Mouse (Mus musculus): ENCODE results near the gene Mfap3. TPM values are rescaled to one million over a fixed set of nuclear protein-coding genes. Genes with fewer than 3 reads are reported as not detected.
A peak's percentile ranks its signal among the peaks of the same experiment; 100 is the strongest.
"Not testable (repeated sequence)": the region's sequence is repeated elsewhere in the genome, so short reads cannot be mapped to it uniquely, and the experiment has no call there.

Mfap3 gene
- polyA plus RNA-seq, 1 experiment from 2014 or later = 63.8 TPM

DNA sequence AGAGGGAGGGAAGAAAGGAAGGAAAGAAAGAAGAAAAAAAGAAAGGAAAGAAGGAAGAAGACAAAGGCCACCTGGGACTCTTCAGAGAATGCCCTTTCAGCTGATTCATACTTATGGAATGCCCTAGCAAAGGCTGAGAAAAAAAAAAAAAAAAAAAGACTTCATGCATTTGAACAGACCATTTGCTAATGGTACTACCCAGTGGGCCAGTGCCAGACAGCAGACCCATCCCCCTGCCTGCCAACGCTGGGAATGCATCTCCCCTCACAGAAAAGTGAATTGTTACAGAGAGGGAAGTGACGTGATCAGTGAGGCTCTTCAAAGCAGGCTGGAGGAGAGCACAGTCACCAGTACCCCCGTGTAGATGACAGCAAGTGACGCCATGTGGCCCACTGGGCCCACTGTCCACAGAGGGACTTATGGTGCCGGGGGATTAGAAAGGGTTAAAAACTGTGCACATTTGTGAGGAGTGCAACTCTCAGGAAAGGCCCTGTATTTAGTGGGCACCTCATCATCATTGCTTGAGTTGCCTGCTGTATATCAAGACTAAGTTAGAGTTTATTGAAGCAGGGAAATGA is 21.5 kb downstream of the Mfap3 start:
- no peak for ATAC-seq
- Histone ChIP-seq H3K4me3 (replicated peaks; ENCODE audit: low read length) (no peak overlapping the region), H3K27ac (ENCODE audit: low read length) (peak overlapping the region; percentile 67), H3K9me3 (ENCODE audit: control insufficient read depth, low read length) (no peaks in the 10 kb centered on the region), H3K36me3 (ENCODE audit: control insufficient read depth, insufficient read depth) (no peaks in the 10 kb centered on the region), H3K4me1 (replicated peaks; ENCODE audit: control insufficient read depth, insufficient read depth, low read length) (peaks cover 16% of the 10 kb centered on the region), H3K4me2 (ENCODE audit: low read length) (no peak overlapping the region), H3K9ac (replicated peaks; ENCODE audit: low read depth, low read length) (no peak overlapping the region), H3K27me3 (replicated peaks; ENCODE audit: control insufficient read depth, insufficient read depth, low read length) (no peaks in the 10 kb centered on the region)
- WGBS = 63% methylated on average over 5 of the region's 5 CpGs

DNA sequence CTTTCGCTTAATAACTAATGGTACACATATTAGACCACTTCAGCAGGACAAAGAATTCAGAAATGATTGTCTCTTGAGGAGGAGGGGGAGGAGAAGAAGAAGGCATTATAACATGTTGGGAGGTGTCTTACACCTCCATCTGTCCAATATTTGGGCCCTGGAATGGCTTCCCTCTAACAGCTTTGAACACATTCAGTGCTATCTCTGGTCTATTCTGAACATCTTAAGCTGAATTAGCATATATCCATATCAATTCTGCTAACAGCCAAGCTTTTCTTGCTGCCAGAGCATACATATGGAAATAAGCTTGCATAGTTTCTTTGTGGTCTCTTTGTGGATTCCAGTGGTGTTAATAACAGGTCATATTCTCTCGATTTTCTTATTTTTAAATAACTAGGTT is 22.2 kb downstream of the Mfap3 start:
- H3K9ac ChIP-seq (replicated peaks; ENCODE audit: low read depth, low read length) = no peak overlapping the region
- H3K27ac ChIP-seq (ENCODE audit: low read length) = peak overlapping the region; percentile 67
- H3K4me3 ChIP-seq (replicated peaks; ENCODE audit: low read length) = no peak overlapping the region
- no peaks in the 10 kb centered on the region for H3K27me3 ChIP-seq (replicated peaks; ENCODE audit: control insufficient read depth, insufficient read depth, low read length)
- WGBS = 63% methylated on average over 2 of the region's 2 CpGs
- H3K36me3 ChIP-seq (ENCODE audit: control insufficient read depth, insufficient read depth) = no peaks in the 10 kb centered on the region
- H3K4me1 ChIP-seq (replicated peaks; ENCODE audit: control insufficient read depth, insufficient read depth, low read length) = peaks cover 13% of the 10 kb centered on the region
- H3K4me2 ChIP-seq (ENCODE audit: low read length) = no peak overlapping the region
- peak; percentile 65; the same call in 1 of the 2 replicates for ATAC-seq
- H3K9me3 ChIP-seq (ENCODE audit: control insufficient read depth, low read length) = no peaks in the 10 kb centered on the region

DNA sequence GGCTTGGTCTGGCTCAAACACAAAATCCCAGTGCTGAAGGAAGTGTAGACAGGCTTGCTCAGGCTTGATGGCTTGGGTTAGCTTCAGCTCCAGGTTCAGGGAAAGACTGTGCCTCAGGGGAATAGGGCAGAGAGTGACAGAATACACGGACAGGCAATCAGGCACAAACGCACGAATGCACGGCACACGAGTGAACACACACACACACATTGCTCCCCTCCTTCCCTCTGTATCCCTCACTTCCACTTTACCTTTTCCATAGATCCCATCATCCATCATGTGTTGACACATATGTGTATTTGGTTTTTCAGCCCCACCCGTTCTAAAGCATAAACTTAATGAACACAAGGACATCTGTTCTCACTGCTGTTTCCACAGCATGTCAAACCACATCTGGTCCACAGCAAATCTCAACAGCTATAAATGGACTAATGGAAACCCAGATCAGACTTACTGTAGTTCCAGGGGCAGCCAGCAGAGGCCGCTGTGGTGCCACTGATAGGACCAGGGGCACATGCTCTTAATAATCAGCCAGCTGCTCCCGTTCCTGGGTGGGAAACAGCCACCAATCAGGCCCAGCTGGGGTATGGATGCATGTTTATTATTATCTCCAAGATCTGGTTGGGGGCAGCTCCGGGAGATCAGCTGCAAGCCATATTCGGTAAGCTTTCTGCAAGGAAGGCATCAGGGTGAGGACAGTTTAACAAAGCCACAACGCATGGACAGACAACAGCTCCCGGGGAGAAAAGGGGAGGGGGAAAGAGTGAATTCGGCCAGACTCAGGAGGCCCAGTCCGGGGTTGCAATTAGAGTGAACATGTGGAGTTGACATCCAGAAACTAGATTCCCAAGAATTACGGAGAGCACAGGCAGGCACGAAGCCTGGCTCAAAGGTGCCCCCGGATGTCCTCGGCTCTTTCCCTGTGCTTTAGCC is 30.4 kb downstream of the Mfap3 start:
- Histone ChIP-seq H3K9ac (replicated peaks; ENCODE audit: low read depth, low read length) (no peak overlapping the region), H3K9me3 (ENCODE audit: control insufficient read depth, low read length) (no peaks in the 10 kb centered on the region), H3K4me1 (replicated peaks; ENCODE audit: control insufficient read depth, insufficient read depth, low read length) (peaks cover 16% of the 10 kb centered on the region), H3K36me3 (ENCODE audit: control insufficient read depth, insufficient read depth) (no peaks in the 10 kb centered on the region), H3K4me2 (ENCODE audit: low read length) (peak overlapping the region; percentile 38), H3K4me3 (replicated peaks; ENCODE audit: low read length) (no peak overlapping the region), H3K27me3 (replicated peaks; ENCODE audit: control insufficient read depth, insufficient read depth, low read length) (no peaks in the 10 kb centered on the region; the same call in 1 of the 2 replicates), H3K27ac (ENCODE audit: low read length) (no peak overlapping the region)
- peak; percentile 77 for ATAC-seq
- WGBS = 24% methylated on average over 18 of the region's 18 CpGs

DNA sequence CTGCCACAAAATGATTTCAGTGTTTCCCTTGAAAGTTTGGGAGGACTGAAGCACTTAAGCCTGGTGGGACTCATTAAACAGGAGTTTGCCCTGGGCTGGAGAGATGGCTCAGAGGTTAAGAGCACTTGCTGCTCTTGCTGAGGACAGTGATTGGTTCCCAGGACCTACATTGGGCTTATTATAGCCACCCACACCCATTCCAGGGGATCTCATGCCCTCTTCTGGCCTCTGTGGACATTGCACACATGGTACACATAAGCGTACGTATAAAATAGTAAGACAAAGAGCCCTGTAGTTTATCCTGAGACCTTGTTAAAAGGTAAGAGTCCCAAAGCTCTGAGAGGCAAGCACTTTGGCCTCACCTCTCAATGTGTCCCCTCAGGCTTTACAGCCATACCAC is 31.8 kb downstream of the Mfap3 start:
- H3K4me3 ChIP-seq (replicated peaks; ENCODE audit: low read length) = no peak overlapping the region
- no peaks in the 10 kb centered on the region for H3K9me3 ChIP-seq (ENCODE audit: control insufficient read depth, low read length)
- H3K36me3 ChIP-seq (ENCODE audit: control insufficient read depth, insufficient read depth) = no peaks in the 10 kb centered on the region
- no peak for ATAC-seq
- H3K4me2 ChIP-seq (ENCODE audit: low read length) = no peak overlapping the region
- no peak overlapping the region for H3K9ac ChIP-seq (replicated peaks; ENCODE audit: low read depth, low read length)
- peaks cover 16% of the 10 kb centered on the region for H3K4me1 ChIP-seq (replicated peaks; ENCODE audit: control insufficient read depth, insufficient read depth, low read length)
- no peak overlapping the region for H3K27ac ChIP-seq (ENCODE audit: low read length)
- no peaks in the 10 kb centered on the region; the same call in 1 of the 2 replicates for H3K27me3 ChIP-seq (replicated peaks; ENCODE audit: control insufficient read depth, insufficient read depth, low read length)
- 97% methylated on average over 2 of the region's 2 CpGs for WGBS

DNA sequence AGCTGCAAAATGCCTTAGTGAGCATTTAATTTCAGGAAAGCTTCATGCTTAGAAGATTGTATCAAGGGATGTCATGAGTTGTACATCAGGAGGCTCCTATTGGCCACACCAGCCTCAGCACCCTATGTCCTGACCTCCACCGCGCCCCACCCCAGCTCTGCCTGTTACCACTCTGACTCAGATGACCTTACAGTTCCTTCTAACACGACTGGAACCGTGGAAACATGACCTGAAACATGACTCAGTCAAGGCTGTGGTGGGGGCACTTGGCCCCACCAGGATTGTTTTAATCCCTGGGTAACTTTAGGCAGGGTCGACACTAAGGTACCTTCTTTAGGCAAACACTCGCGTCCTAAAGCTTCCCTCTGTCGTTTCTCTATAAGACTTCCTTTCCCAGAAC is 32.6 kb downstream of the Mfap3 start:
- no peak overlapping the region for H3K4me2 ChIP-seq (ENCODE audit: low read length)
- WGBS = 91% methylated on average over 8 of the region's 8 CpGs

DNA sequence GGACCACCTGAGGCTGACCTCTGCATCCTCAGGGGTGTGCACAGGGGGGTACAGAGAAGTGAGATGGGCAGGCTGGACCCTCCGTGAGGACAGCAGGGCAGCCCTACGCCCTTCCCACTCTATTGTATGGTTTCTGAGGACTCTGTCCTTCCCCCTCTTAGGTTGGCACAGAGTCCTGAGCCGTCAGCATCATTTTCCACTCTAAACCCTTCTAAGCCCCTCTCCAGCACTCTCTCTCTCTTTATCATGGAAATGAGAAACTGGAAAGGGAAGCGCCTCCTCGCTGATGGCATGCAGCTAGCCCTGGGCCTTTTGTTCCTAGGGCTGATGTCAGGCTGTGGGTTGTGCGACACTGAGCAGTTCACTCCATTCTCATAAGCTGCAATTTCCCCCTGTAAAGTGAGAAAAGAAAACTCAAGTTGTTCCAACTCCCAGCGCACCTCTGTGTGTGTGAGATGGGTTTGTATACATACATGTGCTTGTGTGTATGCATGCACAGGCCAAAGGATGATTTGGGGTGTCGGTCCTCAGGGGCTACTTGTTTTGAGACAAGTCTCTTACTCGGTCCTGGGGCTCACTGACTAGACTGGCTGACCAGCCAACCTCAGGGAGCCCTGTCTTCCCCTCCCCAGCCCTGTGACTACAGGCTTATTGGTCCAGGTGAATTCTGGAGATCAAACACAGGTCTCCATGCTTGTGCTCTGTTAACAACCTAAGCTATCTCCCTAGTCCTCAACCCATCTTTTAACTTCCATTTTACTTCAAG is 34.7 kb downstream of the Mfap3 start:
- Histone ChIP-seq H3K4me2 (ENCODE audit: low read length) (no peak overlapping the region), H3K4me1 (replicated peaks; ENCODE audit: control insufficient read depth, insufficient read depth, low read length) (peaks cover 16% of the 10 kb centered on the region), H3K9me3 (ENCODE audit: control insufficient read depth, low read length) (no peaks in the 10 kb centered on the region), H3K27ac (ENCODE audit: low read length) (peak overlapping the region; percentile 65), H3K4me3 (replicated peaks; ENCODE audit: low read length) (no peak overlapping the region), H3K9ac (replicated peaks; ENCODE audit: low read depth, low read length) (no peak overlapping the region), H3K36me3 (ENCODE audit: control insufficient read depth, insufficient read depth) (no peaks in the 10 kb centered on the region), H3K27me3 (replicated peaks; ENCODE audit: control insufficient read depth, insufficient read depth, low read length) (no peaks in the 10 kb centered on the region; the same call in 1 of the 2 replicates)
- WGBS = 11% methylated on average over 9 of the region's 9 CpGs
- peak; percentile 86 for ATAC-seq

More for the DNA sequence above, 32.6 kb downstream of the Mfap3 start:
- Histone ChIP-seq H3K27me3 (replicated peaks; ENCODE audit: control insufficient read depth, insufficient read depth, low read length) (no peaks in the 10 kb centered on the region; the same call in 1 of the 2 replicates), H3K9me3 (ENCODE audit: control insufficient read depth, low read length) (no peaks in the 10 kb centered on the region), H3K9ac (replicated peaks; ENCODE audit: low read depth, low read length) (no peak overlapping the region), H3K36me3 (ENCODE audit: control insufficient read depth, insufficient read depth) (no peaks in the 10 kb centered on the region), H3K4me3 (replicated peaks; ENCODE audit: low read length) (no peak overlapping the region), H3K4me1 (replicated peaks; ENCODE audit: control insufficient read depth, insufficient read depth, low read length) (peaks cover 16% of the 10 kb centered on the region), H3K27ac (ENCODE audit: low read length) (no peak overlapping the region)
- ATAC-seq = no peak

DNA sequence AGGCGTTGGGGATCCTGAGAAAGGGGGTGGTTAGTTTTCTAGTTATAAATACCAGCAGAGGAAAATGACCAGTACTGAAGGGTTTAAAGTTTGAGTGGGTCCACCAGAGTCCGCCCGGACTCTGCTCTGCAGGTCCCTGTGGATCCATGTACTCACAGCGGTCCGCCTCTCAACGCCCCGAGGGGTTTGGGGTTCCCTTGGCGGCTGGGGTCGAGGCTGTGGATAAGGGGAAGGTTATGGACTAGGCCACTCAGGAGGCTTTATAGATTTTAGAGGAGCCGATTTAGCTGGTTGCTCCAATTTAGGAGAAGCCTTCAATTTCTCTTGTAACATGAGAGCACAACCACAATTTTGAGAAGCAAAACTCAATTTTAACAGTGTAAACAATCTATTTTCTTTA is 39.5 kb downstream of the Mfap3 start:
- H3K27me3 ChIP-seq (replicated peaks; ENCODE audit: control insufficient read depth, insufficient read depth, low read length); H3K9me3 ChIP-seq (ENCODE audit: control insufficient read depth, low read length); H3K9ac ChIP-seq (replicated peaks; ENCODE audit: low read depth, low read length); H3K4me3 ChIP-seq (replicated peaks; ENCODE audit: low read length); H3K4me1 ChIP-seq (replicated peaks; ENCODE audit: control insufficient read depth, insufficient read depth, low read length); H3K36me3 ChIP-seq (ENCODE audit: control insufficient read depth, insufficient read depth); ATAC-seq; H3K27ac ChIP-seq (ENCODE audit: low read length); H3K4me2 ChIP-seq (ENCODE audit: low read length): not testable (repeated sequence)
- 93% methylated on average over 9 of the region's 10 CpGs for WGBS

DNA sequence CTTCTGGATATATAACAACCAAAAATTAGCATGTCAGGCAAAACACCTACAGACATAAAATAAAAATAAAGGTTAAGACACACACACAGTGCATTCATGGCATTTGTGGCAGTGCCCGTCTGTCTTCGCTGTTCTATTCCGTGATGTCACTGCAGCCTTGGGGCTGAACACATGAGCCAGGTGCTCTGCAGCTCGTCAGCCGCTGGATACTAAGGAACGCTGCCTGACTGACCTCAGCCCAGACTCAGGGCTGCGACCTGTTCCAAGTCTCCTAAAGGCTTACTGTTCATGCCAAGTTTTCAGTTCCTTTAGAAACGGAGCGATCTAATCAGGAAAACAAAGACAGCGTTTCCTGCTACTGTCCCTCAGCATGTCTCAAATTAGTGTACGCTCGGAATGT is 46.1 kb downstream of the Mfap3 start:
- no peak for ATAC-seq
- H3K27ac ChIP-seq (ENCODE audit: low read length) = no peak overlapping the region
- no peak overlapping the region for H3K4me3 ChIP-seq (replicated peaks; ENCODE audit: low read length)
- H3K4me2 ChIP-seq (ENCODE audit: low read length) = peak overlapping the region; percentile 22; the same call in 1 of the 2 replicates
- 0 out of 2 replicates have a peak overlapping the region, but pooled peaks have one; percentile 22 for H3K9ac ChIP-seq (replicated peaks; ENCODE audit: low read depth, low read length)
- 28% methylated on average over 12 of the region's 12 CpGs for WGBS
- H3K4me1 ChIP-seq (replicated peaks; ENCODE audit: control insufficient read depth, insufficient read depth, low read length) = peaks cover 14% of the 10 kb centered on the region
- no peaks in the 10 kb centered on the region for H3K27me3 ChIP-seq (replicated peaks; ENCODE audit: control insufficient read depth, insufficient read depth, low read length)
- H3K9me3 ChIP-seq (ENCODE audit: control insufficient read depth, low read length) = no peaks in the 10 kb centered on the region
- H3K36me3 ChIP-seq (ENCODE audit: control insufficient read depth, insufficient read depth) = no peaks in the 10 kb centered on the region
